Mouse (Mus musculus): ENCODE measurements around the gene Camta1.

Gene Camta1

DNA sequence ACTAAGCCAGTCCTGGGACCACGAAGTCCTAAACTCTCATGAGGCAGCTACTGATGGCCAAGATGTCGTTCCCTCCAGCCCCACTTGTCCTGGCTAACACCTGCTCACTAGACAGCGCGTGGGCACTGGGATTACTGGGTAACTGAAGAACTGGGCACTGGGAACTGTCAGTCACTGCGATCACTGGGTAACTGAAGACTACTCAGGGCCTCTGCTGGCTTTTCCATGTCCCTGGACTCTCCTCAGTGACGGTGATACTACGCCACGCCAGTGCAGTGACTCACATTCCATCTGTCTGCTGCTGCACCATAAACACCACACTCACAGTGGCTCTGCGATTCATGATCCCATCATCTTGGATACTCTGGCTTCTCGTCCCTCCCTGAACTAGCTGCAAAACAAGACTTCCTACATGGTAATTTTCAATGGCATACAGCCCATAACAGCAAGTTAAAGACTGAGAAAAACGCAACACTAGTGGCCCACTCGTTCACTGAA, 81.7 kb downstream of the Camta1 start:
- no peak for DNase-seq (ENCODE audit: low read depth, low spot score)

DNA sequence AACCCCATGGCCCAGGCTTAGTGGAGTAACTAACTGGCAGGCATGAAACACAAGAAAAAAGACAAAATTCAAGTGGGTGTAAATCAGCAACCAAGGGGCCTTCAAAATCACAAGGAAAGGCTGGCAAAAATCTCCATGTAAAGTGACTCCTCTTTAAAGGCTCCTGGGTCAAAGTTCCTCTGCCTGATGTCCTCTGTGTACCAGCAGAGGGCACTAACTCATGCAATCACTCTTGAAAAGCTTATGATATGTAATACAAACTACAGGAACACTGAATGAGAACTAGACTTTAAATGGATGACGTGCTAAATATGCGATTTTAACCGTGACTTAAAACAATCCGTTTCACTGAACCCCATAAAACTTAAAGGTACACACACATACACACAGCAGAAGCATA, 83.2 kb downstream of the Camta1 start:
- peak; percentile 25 for DNase-seq (ENCODE audit: low read depth, low spot score)

DNA sequence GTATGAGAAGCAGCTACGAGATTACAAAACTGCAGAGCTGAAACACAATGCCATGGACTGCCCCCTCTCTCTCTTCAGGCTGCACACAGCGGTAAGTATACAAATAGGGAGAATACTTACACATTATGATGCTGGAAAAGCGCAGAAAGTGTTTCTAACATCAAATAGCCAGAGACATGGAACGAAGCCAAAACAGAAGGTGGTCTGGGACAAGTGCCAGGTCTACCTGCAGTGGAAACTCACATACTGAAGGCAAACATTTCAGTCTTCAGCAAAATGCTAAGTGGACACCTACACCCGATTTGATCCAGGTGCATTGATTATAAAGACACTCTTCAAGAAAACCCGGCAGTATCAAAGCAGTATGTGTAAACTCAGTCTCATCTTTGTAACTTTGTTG, 84.2 kb downstream of the Camta1 start:
- DNase-seq (ENCODE audit: low read depth, low spot score): no peak

GRCm38 (mm10) chr4:151775441-151775840, 86.2 kb downstream of the Camta1 start:
- no peak for DNase-seq (ENCODE audit: low read depth, low spot score)

DNA sequence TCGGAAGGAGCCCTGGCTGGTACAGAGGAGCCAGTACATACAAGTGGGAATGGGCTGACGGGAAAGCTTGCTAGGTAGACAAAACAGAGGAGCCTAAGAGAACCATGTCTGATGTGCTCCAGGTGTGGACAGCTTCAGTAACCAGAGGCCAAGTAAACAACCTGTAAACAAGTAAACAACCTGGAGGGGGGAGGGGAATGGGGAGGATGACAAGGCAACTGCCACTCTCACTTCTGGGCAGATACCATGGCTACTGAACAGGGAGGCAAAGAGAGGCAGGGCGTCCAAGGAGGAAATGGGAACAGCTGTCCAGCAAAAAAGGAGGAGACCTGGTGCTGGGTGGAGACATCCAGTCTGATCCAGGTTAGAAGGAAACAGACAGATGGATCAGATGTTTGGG, 88.0 kb downstream of the Camta1 start:
- no peak for DNase-seq (ENCODE audit: low read depth, low spot score)

GRCm38 (mm10) chr4:151773007-151773406, 88.7 kb downstream of the Camta1 start:
- DNase-seq (ENCODE audit: low read depth, low spot score): no peak

GRCm38 (mm10) chr4:151770697-151771096, 91.0 kb downstream of the Camta1 start:
- DNase-seq (ENCODE audit: low read depth, low spot score): no peak

DNA sequence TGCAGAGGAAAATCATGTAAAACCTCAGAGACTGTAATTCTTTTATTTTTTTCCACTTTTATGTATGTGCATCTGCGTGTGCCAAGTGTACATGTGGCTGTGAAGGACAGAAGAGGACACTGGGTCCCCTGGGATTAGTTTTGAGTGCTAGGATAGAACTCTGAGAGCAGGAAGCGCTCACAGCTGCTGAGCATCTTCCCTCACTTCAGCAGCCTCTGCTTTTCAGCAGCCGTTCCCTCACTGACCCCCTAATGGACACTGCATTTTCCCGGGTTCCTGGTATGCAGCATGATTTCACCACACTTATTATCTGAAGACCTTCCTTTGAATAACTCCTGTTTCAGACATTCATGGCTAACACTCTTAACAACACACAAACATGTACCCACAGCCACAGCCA, 93.9 kb downstream of the Camta1 start:
- no peak for DNase-seq (ENCODE audit: low read depth, low spot score)

DNA sequence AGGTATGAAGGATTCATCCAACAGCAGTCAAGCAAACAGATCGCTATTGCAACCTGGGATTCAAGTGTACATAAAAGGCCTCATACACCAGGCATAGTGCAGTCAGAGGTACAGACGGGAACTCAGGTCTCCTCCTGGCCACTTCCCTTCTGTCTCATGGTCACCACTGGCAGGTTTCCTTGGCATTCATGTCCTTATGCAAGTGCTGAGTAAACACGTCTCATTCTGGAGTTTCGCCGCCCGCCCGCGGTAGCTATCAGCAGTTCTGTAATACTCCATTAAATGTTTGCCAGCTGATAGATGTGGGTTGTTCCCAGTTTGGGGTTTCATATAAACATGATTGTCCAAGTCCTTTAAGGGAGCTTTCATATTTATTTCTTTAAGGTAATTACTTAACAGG, 94.3 kb downstream of the Camta1 start:
- DNase-seq (ENCODE audit: low read depth, low spot score): no peak

GRCm38 (mm10) chr4:151765376-151765775, 96.3 kb downstream of the Camta1 start:
- DNase-seq (ENCODE audit: low read depth, low spot score): no peak

DNA sequence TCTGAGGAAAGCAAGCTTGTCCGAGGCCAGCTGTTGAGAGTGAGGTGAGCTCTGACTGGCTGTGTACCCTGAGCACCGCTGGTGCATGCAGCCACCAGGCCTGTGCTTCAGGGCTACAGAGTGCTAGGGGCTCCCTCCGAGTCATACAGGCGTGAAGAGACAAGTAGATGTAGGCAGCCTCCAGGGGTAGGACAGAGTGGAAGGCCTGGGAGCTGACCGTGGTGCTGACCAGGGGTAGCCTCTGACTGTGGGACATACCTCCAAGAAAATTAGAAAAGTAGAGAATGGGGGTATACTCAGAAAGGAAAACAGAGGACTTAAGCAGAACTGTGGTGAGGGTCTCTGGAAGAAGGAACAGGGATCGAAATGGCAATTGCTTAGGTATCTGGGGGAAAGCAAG, 97.7 kb downstream of the Camta1 start:
- DNase-seq (ENCODE audit: low read depth, low spot score): peak; percentile 79

GRCm38 (mm10) chr4:151759095-151759494, 102.6 kb downstream of the Camta1 start:
- DNase-seq (ENCODE audit: low read depth, low spot score): peak; percentile 31

- DNase-seq (ENCODE audit: low read depth, low spot score): peak; percentile 36
Measured at GRCm38 (mm10) chr4:151758337-151758736, 103.3 kb downstream of the Camta1 start.

DNA sequence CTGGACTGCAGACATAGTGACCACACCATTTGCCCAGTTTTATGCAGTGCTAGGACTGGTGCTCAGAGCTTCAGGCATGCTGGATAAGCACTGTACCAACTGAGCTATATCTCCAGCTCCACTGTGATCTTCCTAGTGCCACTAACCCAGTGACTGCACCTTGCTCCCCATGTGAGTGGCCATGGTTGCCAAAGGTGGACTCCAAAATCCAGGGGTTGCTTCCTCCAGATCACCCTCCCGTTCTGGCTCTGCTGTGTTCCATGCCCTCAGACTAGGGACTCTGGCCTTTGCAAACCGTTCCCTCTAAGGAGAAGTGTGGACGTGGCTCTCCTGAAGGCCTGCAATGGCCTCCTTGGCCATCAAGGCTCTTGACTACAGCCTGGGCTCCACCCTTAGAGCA, 104.4 kb downstream of the Camta1 start:
- DNase-seq (ENCODE audit: low read depth, low spot score): no peak

DNA sequence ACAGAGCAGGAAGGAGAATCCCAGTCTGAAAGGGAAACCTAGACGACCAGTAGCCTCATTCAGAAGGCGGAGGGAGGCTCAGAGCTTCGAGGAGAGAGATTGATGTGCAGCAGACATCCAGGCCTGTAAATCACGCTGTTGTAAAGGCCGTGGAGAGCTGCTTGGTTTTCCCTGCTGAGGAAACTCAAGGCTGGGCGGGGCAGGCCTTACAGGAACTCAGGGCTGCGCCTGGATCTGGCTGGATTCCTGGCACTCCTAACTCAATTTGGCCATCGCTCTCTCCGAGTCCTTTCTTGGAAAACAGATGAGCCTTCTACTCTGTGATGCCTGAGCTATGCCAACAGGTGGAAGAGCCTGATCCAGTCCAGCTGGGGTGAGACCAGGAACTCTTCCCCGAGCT, 105.3 kb downstream of the Camta1 start:
- peak; percentile 64 for DNase-seq (ENCODE audit: low read depth, low spot score)

DNA sequence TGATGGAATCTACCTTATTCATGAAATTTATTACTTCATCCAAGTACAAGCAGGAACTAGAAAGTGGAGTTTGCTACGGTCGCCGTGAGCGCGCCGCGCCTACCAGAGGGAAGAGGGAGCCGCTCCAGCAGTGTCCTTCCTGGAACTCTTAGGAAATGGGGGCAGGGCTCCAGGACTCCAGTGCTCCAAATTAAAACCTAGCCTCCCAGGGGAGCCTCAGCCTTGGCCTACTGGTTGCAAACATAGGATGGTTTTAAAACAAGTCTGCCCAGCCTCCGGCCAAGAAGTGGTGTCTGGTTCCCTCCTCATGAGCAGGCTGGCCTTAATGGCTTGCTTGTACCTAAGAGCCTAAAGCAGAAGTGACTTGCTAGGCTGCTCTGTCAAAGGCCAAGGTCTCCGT, 108.4 kb downstream of the Camta1 start:
- DNase-seq (ENCODE audit: low read depth, low spot score): no peak

DNA sequence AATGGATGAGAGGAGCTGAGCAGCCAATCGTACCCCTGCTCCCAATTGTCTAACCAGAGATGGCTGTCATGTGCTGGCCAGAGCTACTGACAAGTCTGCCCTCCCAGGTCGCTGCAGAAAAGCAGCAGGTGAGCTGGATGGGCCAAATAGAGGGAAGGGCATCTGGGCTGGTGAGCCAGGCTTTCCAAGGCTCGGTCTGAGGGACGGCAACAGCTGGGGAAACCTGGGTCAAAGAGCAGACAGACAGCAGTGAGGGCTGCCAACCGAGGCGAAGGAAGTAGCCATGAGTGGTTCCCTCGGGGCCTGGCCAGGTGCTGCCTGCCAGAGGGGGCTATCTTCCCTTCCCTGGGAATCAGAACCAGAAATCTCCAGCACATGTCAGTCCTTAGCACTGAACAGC, 109.1 kb downstream of the Camta1 start:
- DNase-seq (ENCODE audit: low read depth, low spot score): no peak

DNA sequence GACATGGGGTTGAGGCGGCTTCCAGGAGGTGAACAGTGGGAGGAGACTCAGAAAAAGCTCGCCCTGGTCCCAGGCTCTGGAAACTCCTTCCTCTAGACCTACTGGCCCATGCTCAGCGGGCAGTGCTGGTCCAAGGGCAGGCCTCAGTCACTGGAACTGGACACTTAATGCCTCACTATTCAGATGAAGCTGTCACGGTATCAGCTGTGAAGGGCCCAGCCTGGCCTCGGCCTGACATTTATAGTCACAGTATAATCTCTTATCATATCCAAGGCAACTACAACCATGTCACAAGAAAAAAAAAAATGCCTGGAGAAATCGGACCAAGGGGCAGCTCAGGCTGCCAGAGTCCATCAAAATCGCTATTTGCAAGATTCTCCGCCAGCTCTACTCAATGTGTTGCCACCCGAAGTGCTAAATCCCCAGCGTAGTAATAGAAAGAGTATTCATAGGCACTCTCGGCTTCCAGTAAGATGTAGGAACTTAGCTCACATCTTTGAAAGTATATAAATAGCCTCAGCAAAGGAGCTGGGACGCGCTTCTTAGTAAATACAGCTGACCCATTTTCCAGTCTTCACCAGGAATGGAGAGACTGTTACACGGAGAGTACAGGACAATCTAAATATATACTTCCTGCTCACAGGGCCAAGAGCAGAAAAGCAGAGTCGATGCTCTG, 110.3 kb downstream of the Camta1 start:
- DNase-seq (ENCODE audit: low read depth, low spot score): no peak

- no peak for DNase-seq (ENCODE audit: low read depth, low spot score)
Measured at GRCm38 (mm10) chr4:151747723-151748122, 114.0 kb downstream of the Camta1 start.

- DNase-seq (ENCODE audit: low read depth, low spot score): no peak
Measured at GRCm38 (mm10) chr4:151746002-151746606, 115.6 kb downstream of the Camta1 start.

DNA sequence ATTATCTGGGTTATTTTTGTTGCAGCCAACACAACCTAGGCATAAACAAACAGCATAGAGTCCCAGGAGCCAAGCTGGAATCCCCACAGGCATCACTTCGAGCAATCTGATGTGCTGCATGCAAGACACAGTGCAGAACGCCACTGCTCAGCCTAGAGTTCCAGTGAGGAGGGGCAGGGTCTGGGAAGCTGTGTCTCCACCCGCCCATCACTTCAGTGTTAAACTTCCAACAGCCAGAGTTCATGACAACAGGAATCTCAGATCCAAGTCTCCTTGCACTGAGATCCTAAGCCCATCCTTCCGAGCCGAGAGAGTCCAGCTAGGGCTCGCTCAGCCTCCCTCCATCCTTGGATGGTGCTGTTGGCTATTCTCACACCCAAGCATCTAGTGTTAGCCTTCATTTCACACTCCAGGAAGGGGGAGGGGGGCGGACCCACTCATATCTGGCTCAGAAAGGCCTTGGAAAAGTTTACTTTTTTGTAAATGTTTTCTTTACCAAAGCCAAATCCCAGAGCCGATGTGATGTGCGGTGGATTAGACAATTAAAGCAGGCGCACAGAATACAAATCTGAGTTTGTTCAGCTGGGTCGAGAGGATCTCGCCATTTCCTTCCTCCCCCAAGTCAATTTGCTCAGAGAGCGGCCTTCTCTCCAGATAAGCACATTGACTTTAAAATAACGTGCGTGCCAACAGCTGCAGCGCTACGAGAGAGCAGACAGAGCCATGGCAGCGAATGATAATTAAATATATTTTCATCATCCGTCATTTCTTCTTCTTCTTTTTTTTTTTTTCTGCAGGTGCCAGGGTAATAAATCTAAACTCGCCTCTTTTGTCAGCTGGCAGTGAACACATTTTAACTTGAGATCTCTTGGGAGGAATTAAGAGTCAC, 120.2 kb downstream of the Camta1 start:
- no peak for DNase-seq (ENCODE audit: low read depth, low spot score)

- DNase-seq (ENCODE audit: low read depth, low spot score): no peak
Measured at GRCm38 (mm10) chr4:151739348-151739956, 122.2 kb downstream of the Camta1 start.

All from ZHBTc4 (cell line).